ENCODE assay signal across 9 mouse cellular contexts in genomic region chr5:8356885-8357651, GRCm38 (mm10). TPM values are rescaled to one million over a fixed set of nuclear protein-coding genes. Genes with fewer than 3 reads are reported as not detected.
DNase-seq lines count a peak whose midpoint lies in the region; ATAC-seq and TF ChIP-seq lines count a peak whose summit lies in the region.
"Had no signal": no experiment of that assay in that cellular context is flagged by ENCODE, and none has a peak within 500 bp of the region (broad histone marks: within the 10 kb centered on the region; RNA-seq: fewer than 3 reads in every experiment).

No protein-coding gene starts in this region.

- H3K36me3 ChIP-seq in forebrain, embryonic 14.5 days (ENCODE audit: control insufficient read depth, insufficient read depth, low read length) = no peaks in the 10 kb centered on the region
- H3K36me3 ChIP-seq in forebrain, embryonic 11.5 days (ENCODE audit: control insufficient read depth, insufficient read depth, low read length) = no peaks in the 10 kb centered on the region

- peak; percentile 9 for DNase-seq in forebrain, embryonic 14.5 days (ENCODE audit: low spot score)
- no peak for DNase-seq in forebrain, embryonic 11.5 days (ENCODE audit: low spot score)
- DNase-seq in heart, postnatal 4 days = peak; percentile 19
- peak; percentile 82 for DNase-seq in lung, postnatal 36 days
- no peak for DNase-seq in layer of hippocampus, adult 9-10 months (ENCODE audit: low spot score)
- no peak for DNase-seq in layer of hippocampus, adult 9-11 months
- DNase-seq in cerebellum, adult 18-20 months = no peak

- ATAC-seq in forebrain, embryonic 14.5 days = no peak
- no peak for ATAC-seq in forebrain, embryonic 11.5 days (replicated peaks; ENCODE audit: low FRiP score)

- no peaks in the 10 kb centered on the region for H3K9me3 ChIP-seq in forebrain, embryonic 14.5 days (replicated peaks; ENCODE audit: control insufficient read depth, low read length)
- H3K9me3 ChIP-seq in forebrain, embryonic 11.5 days (ENCODE audit: control insufficient read depth, low read length) = no peaks in the 10 kb centered on the region

- H3K27me3 ChIP-seq in forebrain, embryonic 14.5 days (replicated peaks; ENCODE audit: control insufficient read depth, insufficient read depth, low read length) = no peaks in the 10 kb centered on the region
- H3K27me3 ChIP-seq in forebrain, embryonic 11.5 days (ENCODE audit: control insufficient read depth, insufficient read depth, low read length) = no peaks in the 10 kb centered on the region
- H3K27me3 ChIP-seq: CH12.LX had no signal

- H3K4me3 ChIP-seq in forebrain, embryonic 14.5 days (ENCODE audit: low read depth, low read length) = no peak overlapping the region
- H3K4me3 ChIP-seq in forebrain, embryonic 11.5 days (ENCODE audit: low read depth, low read length) = no peak overlapping the region
- H3K4me3 ChIP-seq in bone marrow macrophage, adult 2 months (ENCODE audit: insufficient read depth, low read length) = peak overlapping the region; percentile 20

- peak overlapping the region; percentile 30; the same call in 1 of the 2 replicates for H3K27ac ChIP-seq in forebrain, embryonic 14.5 days (ENCODE audit: low read depth, low read length)
- H3K27ac ChIP-seq in forebrain, embryonic 11.5 days (ENCODE audit: low read depth, low read length) = no peak overlapping the region
- H3K27ac ChIP-seq in bone marrow macrophage, adult 2 months (ENCODE audit: insufficient read depth, low read depth, low read length) = peak overlapping the region; percentile 95

- 67% methylated on average over 13 of the region's 13 CpGs for WGBS in forebrain, embryonic 14.5 days
- WGBS in forebrain, embryonic 11.5 days = 76% methylated on average over 13 of the region's 13 CpGs

- no peak overlapping the region for H3K4me2 ChIP-seq in forebrain, embryonic 14.5 days (ENCODE audit: low read length)
- no peak overlapping the region for H3K4me2 ChIP-seq in forebrain, embryonic 11.5 days (ENCODE audit: low read depth, low read length, severe bottlenecking)

- H3K9ac ChIP-seq in forebrain, embryonic 14.5 days (ENCODE audit: low read length) = no peak overlapping the region
- H3K9ac ChIP-seq in forebrain, embryonic 11.5 days (ENCODE audit: low read length) = no peak overlapping the region

- no peak for TF ChIP-seq POLR2A in bone marrow macrophage, adult 2 months (IDR thresholded peaks at IDR 0.05; ENCODE audit: borderline replicate concordance, low read depth, low read length)

- H3K4me1 ChIP-seq in forebrain, embryonic 14.5 days (ENCODE audit: control insufficient read depth, insufficient read depth, low read length) = 0 out of 2 replicates have a peak, but pooled peaks cover 3% of the 10 kb centered on the region
- no peaks in the 10 kb centered on the region for H3K4me1 ChIP-seq in forebrain, embryonic 11.5 days (replicated peaks; ENCODE audit: control insufficient read depth, insufficient read depth, low read length)
- H3K4me1 ChIP-seq in bone marrow macrophage, adult 2 months (ENCODE audit: control insufficient read depth, insufficient read depth, low read length) = peaks cover 23% of the 10 kb centered on the region

- TF ChIP-seq CTCF in bone marrow macrophage, adult 2 months (IDR thresholded peaks at IDR 0.05; ENCODE audit: low read depth, low read length) = no peak

RNA-seq across cellular contexts. Expression of gene Adam22, which starts 10.9 kb away (rescaled TPM):
- polyA plus RNA-seq in forebrain, embryonic 14.5 days (2014; fragmentation: Nextera tagmentation; extraction: Ambion mirVana) = 28.7 and 37.2 TPM in 2 replicates
- 15.5 and 16.3 TPM in 2 replicates for polyA plus RNA-seq in forebrain, embryonic 11.5 days (2014; fragmentation: Nextera tagmentation; extraction: Ambion mirVana)
- 3.6 and 5.5 TPM in 2 replicates for polyA plus RNA-seq in bone marrow macrophage, adult 2 months (2012; ENCODE audit: insufficient read depth, insufficient read length, missing spikeins)
- 1 to 10 TPM; 8.1 to 8.3 TPM for total RNA-seq in heart, postnatal 4 days (2021)

Comparison
In these comparisons a context has a peak if more than half of its experiments do, and no peak if none do; other contexts are left out.
1. DNase-seq: peak in forebrain, embryonic 14.5 days (single experiment), heart, postnatal 4 days (single experiment) and lung, postnatal 36 days (single experiment); none in forebrain, embryonic 11.5 days (single experiment), layer of hippocampus, adult 9-10 months (single experiment), layer of hippocampus, adult 9-11 months (single experiment) and cerebellum, adult 18-20 months (0 of 2).